Mouse (Mus musculus): ENCODE measurements around the gene Map3k21. TPM values are rescaled to one million over a fixed set of nuclear protein-coding genes. Genes with fewer than 3 reads are reported as not detected.

Gene Map3k21
- polyA plus RNA-seq, 1 experiment from 2014 or later: 11.9 TPM

GRCm38 (mm10) chr8:125986999-125987589, 76.8 kb downstream of the Map3k21 start:
- H3K27me3 ChIP-seq: no peaks in the 10 kb centered on the region
- ATAC-seq: peak; percentile 71
- ChIA-PET CTCF (interaction anchor here (1.2 kb wide), 1 partner anchor 93 kb away, joined by 5 read pairs; no protein-coding TSS in a partner anchor), POLR2A (no interaction called here)
- TF ChIP-seq CTCF (IDR thresholded peaks at IDR 0.05): no peak
- DNase-seq (ENCODE audit: low read depth, low spot score): peak; percentile 66
- in situ Hi-C loops (cut with MboI; ENCODE audit: low pct_unique_long_range_greater_than_20kb): no loop called here

- POLR2A ChIA-PET: no interaction called here
Measured at GRCm38 (mm10) chr8:125987996-125988395, 77.7 kb downstream of the Map3k21 start.

GRCm38 (mm10) chr8:125993636-125994035, 83.4 kb downstream of the Map3k21 start:
- H3K27me3 ChIP-seq: no peaks in the 10 kb centered on the region
- DNase-seq (ENCODE audit: low read depth, low spot score): no peak
- POLR2A ChIA-PET: no interaction called here
- CTCF ChIA-PET: no interaction called here
- in situ Hi-C loops (cut with MboI; ENCODE audit: low pct_unique_long_range_greater_than_20kb): no loop called here
- TF ChIP-seq CTCF (IDR thresholded peaks at IDR 0.05): no peak
- no peak for ATAC-seq

More at GRCm38 (mm10) chr8:125987996-125988395, 77.7 kb downstream of the Map3k21 start:
- CTCF ChIA-PET: no interaction called here
- DNase-seq (ENCODE audit: low read depth, low spot score) (no peak), ATAC-seq (no peak)
- H3K27me3 ChIP-seq: no peaks in the 10 kb centered on the region
- in situ Hi-C loops (cut with MboI; ENCODE audit: low pct_unique_long_range_greater_than_20kb): no loop called here
- no peak for TF ChIP-seq CTCF (IDR thresholded peaks at IDR 0.05)

DNA sequence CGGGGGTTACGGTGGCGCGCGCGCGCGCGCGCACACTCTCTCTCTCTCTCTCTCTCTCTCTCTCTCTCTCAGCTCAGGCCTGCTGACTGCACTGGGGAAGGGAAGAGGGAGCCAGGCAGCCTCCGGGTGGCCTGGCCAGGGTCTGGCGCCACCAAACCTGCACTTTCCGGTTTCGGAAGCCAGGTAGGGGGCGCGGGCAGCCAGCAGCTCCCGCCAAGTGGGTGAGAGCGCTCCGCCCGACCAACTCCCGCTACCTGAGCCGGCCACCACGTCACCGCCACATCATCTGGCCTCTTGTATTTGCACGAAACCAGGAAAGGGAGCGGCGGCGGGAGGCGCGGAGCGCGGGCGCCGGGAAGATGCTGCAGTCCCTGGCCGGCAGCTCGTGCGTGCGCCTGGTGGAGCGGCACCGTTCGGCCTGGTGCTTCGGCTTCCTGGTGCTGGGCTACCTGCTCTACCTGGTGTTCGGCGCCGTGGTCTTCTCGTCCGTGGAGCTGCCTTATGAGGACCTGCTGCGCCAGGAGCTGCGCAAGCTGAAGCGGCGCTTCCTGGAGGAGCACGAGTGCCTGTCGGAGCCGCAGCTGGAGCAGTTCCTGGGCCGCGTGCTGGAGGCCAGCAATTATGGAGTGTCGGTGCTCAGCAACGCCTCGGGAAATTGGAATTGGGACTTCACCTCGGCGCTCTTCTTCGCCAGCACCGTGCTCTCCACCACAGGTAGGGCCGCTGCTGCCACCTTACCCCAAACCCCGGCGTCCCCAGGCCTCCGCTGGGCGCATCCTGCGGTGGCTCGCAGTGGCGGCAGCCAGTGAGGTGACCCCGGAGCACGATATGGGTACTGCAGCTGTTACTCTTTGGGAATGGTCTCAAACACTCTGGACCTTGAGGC, 85.1 kb downstream of the Map3k21 start, which contains the start of gene Kcnk1:
Gene Kcnk1 (plus strand): TSS at position 70 of the 886 bp plus-strand sequence.
- no peak for TF ChIP-seq CTCF (IDR thresholded peaks at IDR 0.05)
- in situ Hi-C loops (cut with MboI; ENCODE audit: low pct_unique_long_range_greater_than_20kb): no loop called here
- ChIA-PET CTCF (interaction anchor here (1.0 to 1.7 kb wide), 4 partner anchors 32 to 86 kb away, joined by 3 to 5 read pairs (median 4); no protein-coding TSS in a partner anchor), POLR2A (interaction anchor here (0.6 to 1.4 kb wide), 5 partner anchors 13 to 73 kb away, joined by 3 to 6 read pairs (median 3); no protein-coding TSS in a partner anchor)
- ATAC-seq: no peak
- H3K27me3 ChIP-seq: no peaks in the 10 kb centered on the region
- DNase-seq (ENCODE audit: low read depth, low spot score): no peak

DNA sequence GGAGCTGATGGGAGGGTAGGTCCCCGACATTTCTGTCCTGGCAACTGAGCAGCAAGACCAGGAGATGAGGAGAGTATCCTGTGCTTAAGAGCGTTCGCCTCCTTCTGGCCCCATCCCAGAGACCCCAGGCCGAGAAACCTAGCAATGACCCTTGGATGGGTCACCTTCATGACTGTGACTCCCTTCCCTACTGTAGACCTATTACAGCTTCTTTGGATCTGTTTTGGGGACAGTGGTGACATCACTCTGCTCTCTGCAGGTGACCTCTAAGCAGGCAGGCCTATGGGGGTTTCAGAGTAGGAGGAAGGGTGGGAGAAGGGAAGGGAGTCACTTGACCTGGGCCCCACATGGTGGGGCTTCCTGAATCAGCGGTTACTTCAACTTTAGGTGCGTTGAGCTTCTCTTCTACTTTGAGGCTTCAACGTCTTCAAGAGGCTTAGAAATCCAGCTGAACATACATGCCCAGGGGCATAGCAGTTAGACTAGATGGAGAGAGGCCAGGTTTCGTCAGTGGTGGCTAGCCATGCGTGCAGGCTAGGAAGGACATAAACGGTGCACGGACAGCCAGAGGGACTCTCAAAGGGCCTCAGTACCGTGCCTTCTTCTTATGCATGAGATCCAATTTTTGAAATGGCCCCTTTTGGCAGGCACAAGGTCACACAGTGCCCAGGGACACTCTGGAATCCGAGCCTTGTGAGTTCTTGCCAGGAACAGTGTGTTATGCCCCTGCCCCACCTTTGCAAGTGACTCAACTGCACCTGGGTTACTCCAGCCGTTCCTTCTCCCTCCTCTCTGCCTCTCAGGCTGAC, 86.0 kb downstream of the Map3k21 start:
- H3K27me3 ChIP-seq: no peaks in the 10 kb centered on the region
- peak; percentile 23 for ATAC-seq
- POLR2A ChIA-PET: interaction anchor here (1.2 to 1.4 kb wide), 3 partner anchors 13 to 31 kb away, joined by 3 to 6 read pairs (median 4); no protein-coding TSS in a partner anchor
- CTCF ChIA-PET: interaction anchor here (1.2 to 1.7 kb wide), 2 partner anchors 31 to 90 kb away, joined by 3 to 4 read pairs; no protein-coding TSS in a partner anchor
- TF ChIP-seq CTCF (IDR thresholded peaks at IDR 0.05): no peak
- in situ Hi-C loops (cut with MboI; ENCODE audit: low pct_unique_long_range_greater_than_20kb): no loop called here
- peak; percentile 76 for DNase-seq (ENCODE audit: low read depth, low spot score)

DNA sequence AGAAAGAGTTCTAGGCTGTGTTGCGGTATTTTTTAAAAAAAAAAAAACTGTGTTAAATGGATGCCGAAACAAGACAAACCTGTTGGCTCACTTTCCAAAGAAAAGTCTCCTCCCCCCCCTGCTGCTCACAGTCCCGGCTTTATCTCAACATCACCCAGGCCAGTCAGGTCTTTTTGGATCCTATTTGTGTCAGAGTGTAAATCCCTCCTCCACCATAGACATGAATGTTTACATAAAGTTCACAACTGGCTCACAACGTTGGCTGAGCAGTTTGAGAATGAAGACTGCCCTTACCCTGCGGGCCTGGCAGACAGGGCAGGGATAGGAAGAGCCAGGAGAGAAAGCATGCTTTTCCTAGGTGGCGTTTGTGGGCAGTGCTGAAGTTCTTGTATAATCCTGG, 86.7 kb downstream of the Map3k21 start:
- DNase-seq (ENCODE audit: low read depth, low spot score): no peak
- in situ Hi-C loops (cut with MboI; ENCODE audit: low pct_unique_long_range_greater_than_20kb): no loop called here
- ChIA-PET CTCF (interaction anchor here (1.2 kb wide), 1 partner anchor 89 kb away, joined by 3 read pairs; no protein-coding TSS in a partner anchor), POLR2A (interaction anchor here (1.2 kb wide), 1 partner anchor 84 kb away, joined by 3 read pairs; no protein-coding TSS in a partner anchor)
- ATAC-seq: no peak
- TF ChIP-seq CTCF (IDR thresholded peaks at IDR 0.05): no peak
- no peaks in the 10 kb centered on the region for H3K27me3 ChIP-seq

Other genes with a start within 250 kb of the Map3k21 start
- gene Map10, start 240.6 kb upstream of the Map3k21 start, polyA plus RNA-seq (2021): not detected
- gene Ntpcr, start 180.5 kb upstream of the Map3k21 start, polyA plus RNA-seq (2021): 52.4 TPM
- gene Pcnx2, start 12.1 kb upstream of the Map3k21 start, polyA plus RNA-seq (2021): 0.27 TPM
- gene Kcnk1, start 84.7 kb downstream of the Map3k21 start, polyA plus RNA-seq (2021): 62.4 TPM